Mouse (Mus musculus) layer of hippocampus, adult 11-12 months (tissue): ENCODE measurements at regions not wholly inside any gene's neighbourhood (a gene's known extent, or its start where the extent isn't known, plus 50 kb on each side); places are given as distances from the start of the nearest gene placed in this dataset.
"Not testable (repeated sequence)": the region's sequence is repeated elsewhere in the genome, so short reads cannot be mapped to it uniquely, and the experiment has no call there.

Source experiments
- DNase-seq: peaks from one replicate; pipeline ENCODE4 v3.0.0; 2022; ENCODE audit warnings: low spot score

DNA sequence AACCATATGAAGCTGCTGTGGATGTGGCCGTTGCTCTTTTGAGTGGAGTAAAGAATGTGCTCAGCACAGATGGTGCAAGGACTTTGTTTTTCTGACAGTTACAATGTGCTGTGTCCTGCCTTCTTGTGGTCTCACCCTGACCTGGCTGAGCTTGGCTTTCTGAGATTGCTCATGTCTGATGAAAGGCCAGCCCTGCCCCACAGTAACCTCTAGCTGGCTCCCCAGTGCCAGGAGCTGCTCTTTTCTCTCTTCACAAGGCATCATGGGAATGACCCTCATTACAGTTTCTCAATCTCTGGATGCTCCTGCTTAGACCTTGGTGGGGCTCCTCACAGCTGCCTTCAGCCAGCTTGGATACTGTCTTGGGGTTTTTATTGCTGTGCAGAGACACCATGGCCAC lies 204.9 kb downstream of the Plxna1 start:
- DNase-seq, result no peak

DNA sequence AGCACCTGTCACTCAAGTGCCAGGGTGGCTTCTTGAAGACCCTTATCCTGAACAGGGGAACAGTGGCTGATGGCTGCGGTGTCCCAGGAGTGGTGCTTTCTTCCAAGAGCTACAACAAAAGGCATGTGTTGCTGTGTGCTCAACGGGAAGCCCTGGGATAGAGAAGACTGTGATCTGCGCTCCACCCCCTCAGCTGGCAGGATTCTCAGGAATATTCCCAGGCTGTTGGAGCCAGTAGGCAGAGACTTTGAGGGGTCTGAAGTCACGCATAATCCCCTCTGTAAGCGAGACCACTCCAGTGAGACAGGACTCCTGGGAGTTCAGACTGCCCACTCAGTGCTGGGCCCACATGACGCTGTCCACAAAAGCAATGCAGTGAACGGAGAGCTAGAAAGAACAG lies 202.4 kb downstream of the Plxna1 start:
- DNase-seq, result no peak

DNA sequence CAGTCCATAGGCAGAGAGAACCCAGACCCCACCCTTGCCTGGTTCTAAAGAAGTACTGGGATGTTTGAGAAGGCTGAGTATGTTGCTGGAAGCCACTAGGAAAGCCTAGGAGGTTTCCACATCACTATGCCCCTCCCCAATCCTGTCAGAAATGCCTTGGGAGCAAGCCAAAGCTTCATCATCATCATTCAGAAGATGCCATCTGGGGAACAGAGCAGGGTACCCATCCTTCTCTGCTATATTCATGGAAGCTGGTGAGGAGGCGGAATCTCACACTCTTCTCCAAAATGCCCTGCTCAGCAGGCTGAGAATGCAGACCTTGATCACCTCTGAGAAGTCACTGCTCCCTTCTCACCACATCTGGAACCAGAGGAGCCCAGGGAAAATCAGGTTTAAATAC lies 200.7 kb downstream of the Plxna1 start:
- no peak for DNase-seq

DNA sequence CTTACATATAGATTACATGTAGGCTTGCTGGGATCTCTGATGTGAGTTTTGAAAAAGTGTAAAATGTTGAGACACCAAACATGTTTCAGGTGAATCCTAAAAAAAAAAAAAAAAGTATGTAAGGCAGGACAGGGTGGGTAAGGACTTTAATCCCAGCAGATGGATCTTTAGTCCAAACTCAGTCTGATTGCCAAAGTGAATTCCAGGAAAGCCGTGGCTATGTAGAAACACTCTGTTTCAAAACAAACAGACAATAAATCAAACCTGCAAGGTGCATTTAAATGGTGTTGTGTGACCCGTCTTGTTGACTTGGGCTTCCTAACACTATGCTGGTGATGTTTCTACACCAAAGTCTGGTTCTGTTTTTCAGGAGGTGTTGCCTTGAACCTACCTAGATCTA lies 192.9 kb downstream of the Plxna1 start:
- no peak for DNase-seq

GRCm38 (mm10) chr6:89184920-89185319 lies 177.5 kb downstream of the Plxna1 start:
- DNase-seq, result not testable (repeated sequence)

DNA sequence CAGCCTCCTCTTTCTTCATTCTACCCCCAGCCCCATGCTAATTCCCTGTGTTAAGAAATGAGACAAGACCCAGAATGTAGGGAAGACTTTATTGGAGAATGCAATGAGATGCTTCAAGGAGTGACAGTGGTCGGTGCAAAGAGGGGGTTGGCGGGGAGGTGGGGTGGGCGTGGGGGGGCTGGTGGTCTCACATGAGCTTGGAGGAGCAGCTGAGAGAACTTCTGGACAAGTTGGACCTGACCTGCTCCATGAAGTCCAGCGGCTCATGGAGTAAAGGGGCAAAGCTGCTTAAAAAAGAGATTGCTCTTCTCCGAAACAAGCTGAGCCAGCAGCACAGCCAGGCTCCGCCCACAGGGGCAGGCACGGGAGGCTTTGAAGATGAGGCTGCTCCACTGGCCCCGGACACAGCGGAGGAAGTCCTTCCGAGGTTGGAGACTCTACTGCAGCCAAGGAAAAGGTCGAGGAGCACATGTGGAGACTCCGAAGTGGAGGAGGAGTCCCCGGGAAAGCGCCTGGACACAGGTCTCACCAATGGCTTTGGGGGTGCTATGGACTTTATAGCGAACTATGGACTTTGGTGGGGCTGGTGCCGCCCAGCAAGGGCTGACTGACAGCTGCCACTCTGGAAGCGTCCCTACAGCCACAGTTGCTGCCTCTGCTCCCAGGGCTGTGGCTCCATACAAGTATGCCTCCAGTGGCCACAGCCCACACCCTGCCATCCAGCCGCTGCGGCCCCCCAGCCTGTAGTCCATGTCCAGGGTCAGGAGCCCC lies 161.7 kb downstream of the Plxna1 start:
- not testable (repeated sequence) for DNase-seq

- DNase-seq, result no peak
Measured at GRCm38 (mm10) chr6:89215021-89215420, 147.4 kb downstream of the Plxna1 start.

- peak; percentile 21 for DNase-seq
Measured at GRCm38 (mm10) chr6:89235416-89236075, 126.9 kb downstream of the Plxna1 start.

- no peak for DNase-seq
Measured at GRCm38 (mm10) chr6:89236226-89236625, 126.2 kb downstream of the Plxna1 start.

GRCm38 (mm10) chr6:89236892-89237646 lies 125.4 kb downstream of the Plxna1 start:
- peak; percentile 34 for DNase-seq

GRCm38 (mm10) chr6:89238871-89239270 lies 123.5 kb downstream of the Plxna1 start:
- DNase-seq, result peak; percentile 52

GRCm38 (mm10) chr6:89239511-89239910 lies 122.9 kb downstream of the Plxna1 start:
- peak; percentile 19 for DNase-seq

DNA sequence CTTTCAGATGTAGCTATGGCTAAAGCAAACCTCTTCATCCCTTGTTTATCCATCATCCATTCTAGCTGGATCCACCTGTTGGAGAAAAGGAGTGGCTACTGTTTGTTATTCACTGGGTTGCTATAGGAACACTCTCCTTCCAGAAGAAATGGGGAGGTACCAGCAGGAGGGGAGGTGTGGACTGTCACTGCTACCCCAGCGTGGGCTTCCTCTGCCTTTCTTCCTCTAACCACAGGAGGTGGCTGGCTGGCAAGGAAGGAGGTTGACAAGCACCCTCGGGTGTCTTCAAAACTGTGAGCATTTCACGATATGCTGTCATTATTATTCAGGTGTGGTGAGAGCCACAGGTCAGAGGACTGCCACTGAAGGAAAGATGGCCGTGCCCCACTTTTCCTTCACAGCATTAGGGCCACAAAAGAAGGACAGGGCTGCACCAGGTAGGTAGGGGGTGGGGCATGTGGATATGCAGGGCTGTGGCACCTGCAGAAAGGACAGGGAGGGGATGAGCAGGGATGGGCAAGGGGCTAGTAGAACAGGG lies 122.2 kb downstream of the Plxna1 start:
- DNase-seq, result no peak

DNA sequence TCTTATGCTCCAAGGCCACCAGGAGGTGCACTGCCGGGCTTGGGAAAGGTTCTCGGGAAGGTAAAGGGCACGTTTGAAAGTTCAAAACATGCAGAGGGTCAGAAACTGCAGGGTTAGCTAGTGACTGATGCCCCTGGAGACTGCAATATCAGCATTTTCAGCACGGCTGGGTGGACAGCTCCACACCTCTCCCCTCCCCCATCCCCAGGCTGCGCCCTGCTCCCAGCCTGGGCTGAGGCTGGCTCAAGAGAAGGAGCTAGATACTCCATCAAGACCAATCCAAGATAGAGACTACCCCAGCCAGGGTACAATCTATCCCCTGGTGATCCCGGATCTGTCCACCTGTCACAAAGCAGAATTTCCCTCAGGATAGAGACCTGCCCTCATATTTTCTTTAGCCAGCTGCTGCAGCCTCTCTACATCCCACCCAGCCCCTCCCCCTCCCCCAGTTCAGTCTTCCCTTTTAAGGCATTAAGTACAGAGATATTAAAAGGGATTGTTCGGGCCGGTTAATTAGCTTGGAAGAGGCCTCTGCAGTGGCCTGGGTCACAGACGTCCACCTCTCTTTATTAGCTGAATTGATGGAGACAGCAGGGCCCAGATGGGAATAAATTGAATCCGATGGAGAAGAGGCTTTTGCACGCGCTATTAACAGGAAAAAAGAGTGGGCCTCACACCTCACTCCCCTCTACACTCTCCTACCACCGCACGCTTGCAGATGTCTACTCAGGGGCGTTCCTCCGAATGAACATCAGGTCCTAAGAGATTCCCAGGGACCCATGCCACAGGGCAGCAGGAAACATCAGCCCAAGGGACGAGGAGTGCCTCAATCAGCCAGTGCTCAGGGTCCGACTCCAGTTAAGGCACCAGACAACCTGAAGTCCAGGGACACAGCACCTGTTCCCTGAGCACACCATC lies 119.8 kb downstream of the Plxna1 start:
- DNase-seq, result no peak

- no peak for DNase-seq
Measured at GRCm38 (mm10) chr6:89245506-89245905, 116.9 kb downstream of the Plxna1 start.

DNA sequence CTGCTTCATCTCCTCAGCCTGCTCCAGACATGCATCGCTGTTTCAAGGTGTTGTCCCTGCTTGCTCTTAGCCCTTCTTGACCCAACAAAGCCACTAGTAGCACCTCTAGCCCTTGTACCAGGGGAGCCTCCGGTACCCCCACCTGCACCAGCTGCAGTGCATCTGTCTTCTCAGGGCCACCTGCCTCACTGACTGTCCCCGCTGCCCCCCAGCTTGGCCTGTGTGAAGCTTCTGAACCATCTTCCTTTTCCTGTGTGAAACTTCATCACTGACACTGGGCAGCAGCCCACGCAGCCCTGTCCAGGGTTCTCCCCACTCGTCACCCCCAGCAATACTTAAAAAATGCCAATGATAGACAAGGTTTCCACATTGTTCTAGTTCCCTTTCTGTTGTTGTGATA lies 116.2 kb downstream of the Plxna1 start:
- DNase-seq, result no peak

GRCm38 (mm10) chr6:89248574-89248973 lies 113.8 kb downstream of the Plxna1 start:
- no peak for DNase-seq

- DNase-seq, result no peak
Measured at GRCm38 (mm10) chr6:89249303-89249702, 113.1 kb downstream of the Plxna1 start.

- no peak for DNase-seq
Measured at GRCm38 (mm10) chr6:89251641-89252040, 110.8 kb downstream of the Plxna1 start.

GRCm38 (mm10) chr6:89256022-89256421 lies 106.4 kb downstream of the Plxna1 start:
- no peak for DNase-seq

- DNase-seq, result no peak
Measured at GRCm38 (mm10) chr6:89256630-89257292, 105.7 kb downstream of the Plxna1 start.
